Mouse (Mus musculus): ENCODE measurements around the gene Serpinb9f. TPM values are rescaled to one million over a fixed set of nuclear protein-coding genes. Genes with fewer than 3 reads are reported as not detected.
"Not testable (repeated sequence)": the region's sequence is repeated elsewhere in the genome, so short reads cannot be mapped to it uniquely, and the experiment has no call there.

Serpinb9f gene
- not detected for total RNA-seq (2022)

DNA sequence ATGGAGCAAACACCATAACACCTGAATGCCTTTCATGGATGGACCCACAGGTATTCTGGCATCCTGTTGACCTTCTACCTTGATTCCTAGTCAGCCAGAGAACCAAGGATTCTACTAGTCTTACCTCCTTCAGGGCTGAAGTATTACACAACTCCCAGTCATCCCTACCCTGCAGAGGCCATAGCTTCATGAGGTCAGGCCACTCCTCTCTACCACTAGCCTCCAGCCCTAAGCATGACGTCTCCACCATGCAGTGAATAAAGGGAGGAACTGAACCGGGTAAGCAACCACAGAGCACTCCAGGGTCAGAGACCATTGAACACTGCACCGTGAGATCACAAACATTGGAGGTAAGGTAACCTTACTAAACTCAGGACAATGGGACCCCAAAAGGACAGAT is at the start of gene Serpinb9f:
Gene Serpinb9f, plus strand, starts transcription at position 301 of the 400 bp plus-strand sequence.
- not testable (repeated sequence) for DNase-seq (ENCODE audit: low spot score in 2 of 2)

DNA sequence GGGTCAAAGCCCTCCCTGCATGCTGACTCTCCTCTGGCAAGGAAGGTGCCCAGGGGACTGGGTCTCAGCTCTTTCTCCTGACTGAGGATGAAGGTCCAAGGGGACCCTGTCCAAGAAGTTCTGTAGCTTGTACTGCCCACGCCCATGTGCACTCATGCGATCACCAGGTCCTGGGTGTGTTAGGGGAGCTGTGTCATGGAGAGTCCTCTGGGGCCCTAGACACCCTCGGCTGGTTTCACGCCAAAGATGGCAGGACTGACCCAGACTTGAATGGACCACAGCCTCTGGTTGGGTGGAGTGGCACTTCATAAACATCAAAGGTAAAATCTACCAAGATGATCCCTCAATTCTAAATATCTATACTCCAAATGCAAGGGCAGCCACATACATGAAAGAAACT is 15.2 kb upstream of the Serpinb9f start:
- not testable (repeated sequence) for DNase-seq (ENCODE audit: low spot score in 2 of 2)

DNA sequence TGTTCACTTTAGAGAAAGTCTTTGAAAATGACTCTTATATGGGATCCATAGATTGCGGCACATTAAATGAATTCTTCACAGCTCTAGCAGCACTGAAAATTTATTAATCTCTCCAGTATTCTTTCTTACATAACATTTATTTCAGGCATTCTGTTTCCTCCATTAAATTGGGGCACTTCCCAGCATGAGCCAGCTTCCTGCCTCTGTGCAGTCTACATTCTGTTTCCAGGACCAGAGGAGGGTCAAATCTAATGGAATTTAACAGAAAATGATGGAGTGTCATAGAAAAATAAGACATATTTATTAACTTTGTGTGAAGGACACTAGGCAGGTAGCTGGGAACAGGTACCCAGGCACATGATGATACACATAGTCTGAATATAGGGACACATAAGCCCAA is 32.8 kb downstream of the Serpinb9f start:
- DNase-seq (ENCODE audit: low spot score in 2 of 2): not testable (repeated sequence)

Other genes with a start within 250 kb of the Serpinb9f start
- under 1 TPM; 0.39 to 0.89 (median 0.72) TPM for gene Serpinb1b, start 245.5 kb upstream of the Serpinb9f start, total RNA-seq (2022)
- gene Serpinb9c, start 164.3 kb upstream of the Serpinb9f start, total RNA-seq (2022): not detected
- gene Serpinb9d, start 131.1 kb upstream of the Serpinb9f start, total RNA-seq (2022): not detected
- not detected for gene Serpinb9e, start 74.5 kb upstream of the Serpinb9f start, total RNA-seq (2022)
- gene Gm11397, start 71.7 kb downstream of the Serpinb9f start, total RNA-seq (2022): not detected
- gene Serpinb9g, start 160.7 kb downstream of the Serpinb9f start, total RNA-seq (2022): not detected

All from layer of hippocampus, adult 8-10 months (tissue).